Mouse (Mus musculus) CH12.LX (cell line): Measurements from ENCODE around the gene Gm20388.

Experiments
- EP300 ChIP-seq: IDR thresholded peaks from 2 replicates; pipeline ENCODE4 v1.6.1; 2011; ENCODE audit warnings: low read length, improper control_type of control experiment
- POLR2A ChIP-seq: IDR thresholded peaks from 2 replicates; pipeline ENCODE4 v1.6.1; 2011; ENCODE audit warnings: low read depth, mild to moderate bottlenecking, improper control_type of control experiment, low read length
- ZC3H11A ChIP-seq: IDR thresholded peaks from 2 replicates; pipeline ENCODE4 v1.6.1; 2012; ENCODE audit warnings: low read depth, mild to moderate bottlenecking, inconsistent platforms, low read length, improper control_type of control experiment

DNA sequence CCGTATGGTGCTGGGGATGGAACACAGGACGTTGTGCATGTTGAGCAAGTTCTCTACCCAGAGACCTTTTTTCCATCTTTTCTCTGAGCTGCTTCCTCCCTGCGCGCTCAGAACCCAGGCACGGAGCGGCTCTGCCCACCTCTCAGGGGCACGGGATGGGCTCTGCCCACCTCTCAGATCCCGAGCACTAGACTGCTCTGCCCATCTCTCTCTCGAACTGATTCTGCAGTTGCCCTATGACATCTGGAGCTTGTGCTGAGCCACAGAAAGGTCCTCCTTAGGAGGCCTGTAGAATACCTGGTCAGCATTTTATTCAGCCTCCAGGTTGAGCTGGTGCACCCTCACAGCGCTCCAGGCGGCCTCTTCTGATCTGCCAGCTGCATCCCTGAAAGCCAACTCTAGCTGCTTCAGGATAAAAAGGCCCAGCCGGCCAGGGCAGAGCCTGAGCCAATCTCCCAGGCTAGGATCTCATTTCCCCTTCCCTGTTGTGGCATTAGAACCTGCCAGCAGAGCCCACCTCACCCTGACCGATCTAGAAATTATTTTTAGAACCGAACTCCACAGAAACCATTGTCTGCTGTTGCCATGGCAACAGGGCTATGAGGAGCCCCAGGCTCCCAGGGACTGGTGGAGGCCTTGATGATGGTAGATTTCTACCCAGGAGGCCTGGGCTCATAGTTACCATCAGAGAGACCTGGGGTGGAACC is 1777.0 kb downstream of the Gm20388 start:
- no peak for TF ChIP-seq EP300
- no peak for TF ChIP-seq POLR2A
- TF ChIP-seq ZC3H11A = no peak
